Mouse (Mus musculus) testis, postnatal 14 days (tissue): ENCODE results near the gene Kcnj9.
A peak's percentile ranks its signal among the peaks of the same experiment; 100 is the strongest.

ENCODE experiments used
- DNase-seq: peaks from one replicate; pipeline ENCODE4 v3.0.0; 2021; ENCODE audit warnings: low spot score

Gene Kcnj9

GRCm38 (mm10) chr1:172312768-172313561 is 16.2 kb downstream of the Kcnj9 start:
- DNase-seq, result no peak

- peak; percentile 81 for DNase-seq
Measured at GRCm38 (mm10) chr1:172311921-172312767, 17.0 kb downstream of the Kcnj9 start.

GRCm38 (mm10) chr1:172311248-172311906 is 17.7 kb downstream of the Kcnj9 start:
- peak; percentile 62 for DNase-seq

GRCm38 (mm10) chr1:172309699-172310398 is 19.3 kb downstream of the Kcnj9 start:
- peak; percentile 75 for DNase-seq

- DNase-seq, result no peak
Measured at GRCm38 (mm10) chr1:172308409-172308808, 20.7 kb downstream of the Kcnj9 start.

- DNase-seq, result no peak
Measured at GRCm38 (mm10) chr1:172307936-172308335, 21.2 kb downstream of the Kcnj9 start.

GRCm38 (mm10) chr1:172306885-172307284 is 22.2 kb downstream of the Kcnj9 start:
- no peak for DNase-seq

- DNase-seq, result no peak
Measured at GRCm38 (mm10) chr1:172306196-172306595, 22.9 kb downstream of the Kcnj9 start.

GRCm38 (mm10) chr1:172305635-172306034 is 23.5 kb downstream of the Kcnj9 start:
- DNase-seq, result no peak

GRCm38 (mm10) chr1:172305153-172305552 is 24.0 kb downstream of the Kcnj9 start:
- no peak for DNase-seq

GRCm38 (mm10) chr1:172304443-172304842 is 24.7 kb downstream of the Kcnj9 start:
- DNase-seq, result no peak

- no peak for DNase-seq
Measured at GRCm38 (mm10) chr1:172302851-172303250, 26.3 kb downstream of the Kcnj9 start.

- no peak for DNase-seq
Measured at GRCm38 (mm10) chr1:172302311-172302710, 26.8 kb downstream of the Kcnj9 start.

GRCm38 (mm10) chr1:172301180-172301579 is 27.9 kb downstream of the Kcnj9 start:
- DNase-seq, result no peak

- DNase-seq, result peak; percentile 40
Measured at GRCm38 (mm10) chr1:172300247-172300646, 28.9 kb downstream of the Kcnj9 start.

GRCm38 (mm10) chr1:172299528-172299927 is 29.6 kb downstream of the Kcnj9 start:
- no peak for DNase-seq

- peak; percentile 43 for DNase-seq
Measured at GRCm38 (mm10) chr1:172297611-172298537, 31.2 kb downstream of the Kcnj9 start, which contains the start of gene Atp1a2. TSS of gene Atp1a2 (minus strand) at chr1:172298064.

GRCm38 (mm10) chr1:172296816-172297510 is 32.2 kb downstream of the Kcnj9 start:
- DNase-seq, result no peak

GRCm38 (mm10) chr1:172295751-172296197 is 33.3 kb downstream of the Kcnj9 start:
- no peak for DNase-seq

- no peak for DNase-seq
Measured at GRCm38 (mm10) chr1:172293449-172293848, 35.7 kb downstream of the Kcnj9 start.
